Mouse (Mus musculus): ENCODE results near the gene Gm20807. TPM values are rescaled to one million over a fixed set of nuclear protein-coding genes. Genes with fewer than 3 reads are reported as not detected.

Gene Gm20807
- polyA plus RNA-seq (2012; rRNA removed), result not detected in 2 replicates

GRCm38 (mm10) chrY:13042591-13042990, at the start of gene Gm20807:
TSS of gene Gm20807 (plus strand) at chrY:13042891.

Other genes with a start within 250 kb of the Gm20807 start
- gene Gm21891, start 90.6 kb downstream of the Gm20807 start, polyA plus RNA-seq (2012; rRNA removed), result not detected in 2 replicates
- gene Gm21425, start 119.1 kb downstream of the Gm20807 start, polyA plus RNA-seq (2012; rRNA removed), result not detected in 2 replicates
- not detected in 2 replicates for gene Gm21828, start 181.0 kb downstream of the Gm20807 start, polyA plus RNA-seq (2012; rRNA removed)
- gene Gm21440, start 209.5 kb downstream of the Gm20807 start, polyA plus RNA-seq (2012; rRNA removed), result not detected in 2 replicates
- not detected in 2 replicates for gene Gm21454, start 209.6 kb downstream of the Gm20807 start, polyA plus RNA-seq (2012; rRNA removed)